Mouse (Mus musculus): ENCODE data around the gene Prlr.
A peak's percentile ranks its signal among the peaks of the same experiment; 100 is the strongest.

- TF ChIP-seq POLR2A (IDR thresholded peaks at IDR 0.05; ENCODE audit: low read depth, low read length): no peak
- TF ChIP-seq CTCF (conservative IDR thresholded peaks at IDR 0.05; ENCODE audit: insufficient read depth, insufficient read length, low read depth, low read length): peak; percentile 45
Measured at GRCm38 (mm10) chr15:10313522-10314455, 136.8 kb downstream of the Prlr start.

Measured in kidney, adult 2 months (tissue).